Mouse (Mus musculus): ENCODE measurements around the gene Arhgef10l.

DNA sequence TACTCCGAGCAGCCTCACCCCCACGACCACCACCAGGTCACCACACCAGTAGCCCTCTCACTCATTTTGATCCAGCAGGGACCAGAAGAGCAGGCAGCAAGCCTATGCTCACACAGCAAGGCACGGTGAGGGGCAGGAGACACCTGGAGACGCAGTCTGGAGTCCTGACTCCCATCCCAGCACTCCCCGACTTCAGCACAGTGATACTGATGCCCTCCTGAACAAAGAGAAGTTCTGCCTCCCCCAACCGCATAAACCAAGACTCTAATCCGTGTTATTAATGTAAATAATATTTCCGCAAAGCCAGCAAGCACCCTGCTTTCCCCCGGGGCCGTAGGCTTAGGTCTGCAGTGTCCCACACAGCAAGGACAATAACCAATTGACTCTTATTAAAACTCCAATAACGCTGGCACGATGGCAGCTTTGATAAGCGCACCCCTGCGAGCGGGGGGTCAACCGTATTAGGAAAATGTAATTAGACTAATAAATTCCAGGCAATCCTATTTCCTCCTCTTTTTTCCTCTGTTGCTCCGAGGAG lies 198.5 kb downstream of the Arhgef10l start:
- TF ChIP-seq POLR2A (IDR thresholded peaks at IDR 0.05; ENCODE audit: borderline replicate concordance, low read depth, low read length) (no peak), CTCF (IDR thresholded peaks at IDR 0.05; ENCODE audit: low read depth, low read length) (no peak)
